Mouse (Mus musculus): ENCODE measurements around the gene Adgrf2.

The Adgrf2 gene

GRCm38 (mm10) chr17:42741801-42742217 is at the start of gene Adgrf2:
Adgrf2 (minus strand) TSS chr17:42742179.
- DNase-seq (ENCODE audit: low read depth in 1 of 2, low spot score in 2 of 2), result no peak

- DNase-seq (ENCODE audit: low read depth in 1 of 2, low spot score in 2 of 2), result no peak
Measured at GRCm38 (mm10) chr17:42790787-42791186, 48.8 kb upstream of the Adgrf2 start.

DNA sequence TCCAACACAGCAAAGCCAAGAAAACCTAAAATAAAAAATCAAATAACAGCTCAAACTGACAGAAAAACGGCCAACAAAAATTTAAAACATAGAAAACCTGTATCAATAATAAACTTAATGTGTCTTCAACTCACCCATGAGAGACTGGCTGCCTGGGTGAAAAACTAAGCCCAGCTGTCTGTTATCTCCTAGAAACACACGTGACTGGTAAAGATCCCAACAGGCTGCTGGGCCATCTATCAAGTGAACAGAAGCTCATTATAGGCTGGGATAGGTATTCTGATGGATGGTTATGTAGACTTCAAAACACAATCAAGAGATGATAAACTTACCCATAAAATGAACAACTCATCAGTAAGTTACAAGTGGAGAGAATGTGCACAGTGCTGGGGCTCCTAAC is 47.7 kb upstream of the Adgrf2 start:
- no peak for DNase-seq (ENCODE audit: low read depth in 1 of 2, low spot score in 2 of 2)

- no peak for DNase-seq (ENCODE audit: low read depth in 1 of 2, low spot score in 2 of 2)
Measured at GRCm38 (mm10) chr17:42788686-42789453, 46.9 kb upstream of the Adgrf2 start.

GRCm38 (mm10) chr17:42782156-42782757 is 40.3 kb upstream of the Adgrf2 start:
- DNase-seq (ENCODE audit: low read depth in 1 of 2, low spot score in 2 of 2), result peak in 1 of 2 experiments; percentile 12

DNA sequence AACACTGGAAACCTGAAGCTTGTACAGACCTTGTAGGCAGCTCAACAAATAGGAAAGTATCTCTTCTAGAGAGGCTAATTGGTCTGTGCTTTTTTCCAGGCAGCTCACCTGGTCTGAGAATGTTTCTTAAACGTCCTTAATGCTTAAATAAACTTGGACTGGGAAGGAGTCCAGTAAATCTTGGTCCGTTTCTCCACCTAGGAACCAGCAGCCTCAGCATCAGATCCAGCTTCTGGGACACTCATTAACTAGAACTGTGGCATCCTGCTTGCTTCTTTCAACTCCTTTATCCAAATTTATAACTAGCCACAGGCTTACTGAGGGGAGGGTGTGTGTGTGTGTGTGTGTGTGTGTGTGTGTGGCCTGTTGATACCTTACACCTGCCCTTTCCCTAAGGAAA is 11.8 kb upstream of the Adgrf2 start:
- no peak for DNase-seq (ENCODE audit: low read depth in 1 of 2, low spot score in 2 of 2)

DNA sequence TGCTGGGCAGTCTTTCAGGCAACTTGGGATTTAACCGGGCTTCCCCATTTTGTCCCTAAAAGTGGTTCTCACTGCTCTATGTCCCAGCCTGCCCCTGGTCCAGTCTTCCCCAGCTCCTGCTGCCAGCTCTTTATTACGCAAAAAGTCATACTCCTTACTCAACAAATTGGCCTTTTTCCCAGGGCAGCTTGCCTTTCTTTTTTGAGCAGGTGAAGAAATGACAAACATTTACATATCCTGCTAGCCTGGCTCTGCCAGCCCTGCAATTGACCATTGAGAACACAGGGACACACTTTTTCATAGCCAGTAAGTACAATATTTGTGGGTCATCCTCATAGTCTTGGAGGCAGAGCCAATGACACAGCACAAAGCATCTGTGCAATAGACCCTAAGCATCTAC is 10.2 kb upstream of the Adgrf2 start:
- DNase-seq (ENCODE audit: low read depth in 1 of 2, low spot score in 2 of 2), result no peak

DNA sequence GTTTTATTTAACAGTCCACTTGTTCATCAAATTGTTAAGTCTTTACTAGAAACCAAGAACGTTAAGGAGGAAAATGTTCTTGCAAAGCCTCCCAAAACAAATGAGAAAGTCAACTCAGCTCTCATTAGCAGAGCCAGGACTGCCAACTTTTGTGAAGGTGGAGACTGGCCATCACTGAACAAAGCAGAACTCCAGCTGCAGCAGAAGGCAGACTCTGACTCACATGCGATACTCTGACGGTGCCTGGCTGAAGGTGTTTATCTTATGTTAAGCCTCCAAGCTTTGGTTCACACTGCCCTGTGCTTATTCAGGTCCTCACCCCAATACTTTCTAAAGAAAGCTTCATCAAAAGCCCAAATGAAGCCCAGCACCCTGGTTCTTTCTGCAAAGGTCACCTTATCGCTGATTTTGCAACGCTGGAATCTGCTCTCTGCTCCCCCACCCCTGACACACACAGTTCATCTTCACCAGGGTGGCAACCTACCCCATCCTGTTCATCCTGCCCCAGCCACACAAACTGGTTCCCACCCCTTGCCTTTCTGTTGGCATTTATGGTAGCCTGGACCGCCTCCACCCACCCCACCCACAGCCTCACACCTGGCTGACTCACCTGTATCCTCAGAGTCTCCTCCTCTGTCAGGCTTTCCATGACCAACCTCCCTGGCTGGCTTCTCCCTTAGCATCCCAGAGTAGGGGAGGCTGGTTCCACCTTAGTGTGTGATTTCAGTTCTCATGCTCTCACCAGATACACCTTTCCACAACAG is 3.9 kb upstream of the Adgrf2 start:
- no peak for DNase-seq (ENCODE audit: low read depth in 1 of 2, low spot score in 2 of 2)

DNA sequence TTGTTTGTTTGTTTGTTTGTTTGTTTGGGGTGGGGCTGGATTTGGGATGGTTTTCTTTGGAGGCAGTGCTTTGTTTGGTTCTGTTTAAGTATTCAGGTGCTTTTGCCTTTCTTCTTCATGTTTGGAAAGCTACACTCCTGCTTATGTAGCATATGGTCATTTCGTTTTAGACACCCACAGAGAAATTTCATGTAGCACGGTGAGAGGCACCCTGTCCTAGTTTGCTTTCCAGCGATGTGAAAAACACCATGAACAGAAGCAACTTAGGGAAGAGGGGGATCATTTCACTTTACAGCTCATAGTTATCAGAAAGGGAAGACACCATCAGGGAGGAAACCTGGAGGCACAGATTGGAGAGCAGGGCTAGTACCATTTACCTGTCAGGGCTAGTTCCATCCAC is 844 bp upstream of the Adgrf2 start:
- DNase-seq (ENCODE audit: low read depth in 1 of 2, low spot score in 2 of 2), result no peak

DNA sequence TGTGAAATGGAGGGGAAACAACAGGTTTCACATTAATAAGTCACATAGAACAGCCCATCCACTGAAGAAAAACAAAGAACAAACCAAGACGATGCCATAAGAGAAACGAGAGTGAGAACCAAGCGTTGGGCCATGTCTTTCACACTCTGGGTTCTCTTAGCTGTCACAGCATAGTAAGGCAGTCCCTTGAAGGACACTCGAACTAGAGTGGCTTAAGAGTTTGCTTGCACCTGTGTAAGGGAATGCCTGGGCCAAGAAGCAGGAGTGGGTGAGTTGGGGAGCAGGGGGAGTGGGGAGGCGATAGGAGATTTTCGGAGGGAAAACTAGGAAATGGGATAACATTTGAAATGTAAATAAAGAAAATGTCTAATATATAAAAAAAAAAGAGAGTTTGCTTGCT is 3.2 kb downstream of the Adgrf2 start:
- DNase-seq (ENCODE audit: low read depth in 1 of 2, low spot score in 2 of 2), result no peak

DNA sequence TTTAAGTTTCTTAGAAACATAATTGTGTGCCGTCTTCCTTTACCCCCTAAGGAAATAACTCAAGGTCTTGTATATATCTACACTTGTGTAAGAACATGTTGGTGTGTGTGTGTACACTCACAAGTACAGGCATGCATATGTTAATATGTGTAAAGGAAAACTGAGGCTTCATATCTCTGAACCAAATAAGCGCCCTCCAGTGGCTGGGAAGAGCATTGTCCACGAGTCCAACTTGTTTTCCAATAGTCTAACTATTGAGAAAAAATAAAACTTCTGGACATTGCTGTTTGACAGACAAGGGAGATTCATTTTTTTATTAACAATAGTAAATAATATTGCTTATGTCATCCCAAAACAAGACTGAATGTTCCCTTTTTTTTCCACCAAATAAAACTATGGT is 24.8 kb downstream of the Adgrf2 start:
- DNase-seq (ENCODE audit: low read depth in 1 of 2, low spot score in 2 of 2), result no peak

- no peak for DNase-seq (ENCODE audit: low read depth in 1 of 2, low spot score in 2 of 2)
Measured at GRCm38 (mm10) chr17:42714991-42715390, 27.0 kb downstream of the Adgrf2 start.

GRCm38 (mm10) chr17:42710717-42711116 is 31.3 kb downstream of the Adgrf2 start:
- no peak for DNase-seq (ENCODE audit: low read depth in 1 of 2, low spot score in 2 of 2)

- DNase-seq (ENCODE audit: low read depth in 1 of 2, low spot score in 2 of 2), result no peak
Measured at GRCm38 (mm10) chr17:42705611-42706010, 36.4 kb downstream of the Adgrf2 start.

GRCm38 (mm10) chr17:42702198-42702597 is 39.8 kb downstream of the Adgrf2 start:
- no peak for DNase-seq (ENCODE audit: low read depth in 1 of 2, low spot score in 2 of 2)

DNA sequence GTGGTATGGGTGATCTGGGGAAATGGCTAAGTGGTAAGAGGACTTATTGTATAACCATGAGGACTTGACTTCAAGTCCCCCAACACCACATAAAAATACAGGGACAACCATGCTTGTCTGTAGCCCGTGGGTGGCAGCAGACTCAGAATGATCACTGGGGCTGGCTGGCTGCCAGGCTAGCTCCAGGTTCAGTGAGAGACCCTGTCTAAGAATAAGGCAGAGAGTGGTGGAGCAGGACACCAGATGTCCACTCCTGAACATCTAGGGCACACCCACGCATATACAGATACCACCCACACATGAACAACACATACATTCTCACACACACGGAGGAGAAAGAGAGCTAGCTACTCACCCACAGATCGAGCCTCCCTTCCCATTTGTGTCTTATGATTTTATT is 47.2 kb downstream of the Adgrf2 start:
- no peak for DNase-seq (ENCODE audit: low read depth in 1 of 2, low spot score in 2 of 2)

DNA sequence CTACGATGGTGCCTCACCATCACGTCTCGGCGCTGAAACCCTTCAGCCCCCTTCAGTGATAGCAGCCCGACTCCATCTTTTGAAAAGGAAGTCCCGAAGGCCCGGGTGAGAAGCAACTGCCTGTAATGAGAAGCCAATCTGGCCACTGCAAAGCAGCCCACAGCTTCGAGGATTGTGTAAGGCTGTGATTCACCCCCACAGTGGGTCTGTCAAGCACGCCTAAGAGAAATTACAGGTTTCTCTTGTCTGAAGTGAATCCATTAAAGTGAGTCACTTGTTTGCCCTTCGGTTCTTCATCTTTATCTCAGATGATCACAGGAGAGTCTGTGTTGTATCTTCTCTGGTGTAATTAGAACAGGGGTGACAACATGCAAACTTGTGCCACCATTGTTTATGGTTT is 49.8 kb downstream of the Adgrf2 start, which contains the start of gene Adgrf4:
TSS of gene Adgrf4 (minus strand) at position 149 of the 400 bp plus-strand sequence.
- DNase-seq (ENCODE audit: low read depth in 1 of 2, low spot score in 2 of 2), result no peak

DNA sequence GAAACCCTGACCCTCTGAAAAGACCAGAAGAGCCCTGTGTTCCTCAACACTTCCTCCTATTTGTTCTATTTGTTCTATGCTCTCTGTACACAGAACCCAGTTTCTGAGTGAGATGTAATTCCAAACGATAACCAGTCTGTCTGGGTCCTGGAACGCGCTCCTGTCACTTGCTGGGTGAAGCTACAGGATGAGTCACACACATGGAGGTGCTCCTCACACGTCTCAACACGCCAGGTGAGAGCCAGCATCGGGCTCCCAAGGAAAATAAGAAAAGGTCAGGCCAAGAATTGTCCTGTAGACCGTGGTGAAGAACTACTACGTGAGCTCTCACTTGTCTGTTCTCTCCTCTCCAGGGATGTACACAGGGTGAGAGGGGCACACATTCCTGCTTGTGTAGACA is 51.4 kb downstream of the Adgrf2 start:
- DNase-seq (ENCODE audit: low read depth in 1 of 2, low spot score in 2 of 2), result no peak
